Mouse (Mus musculus) forebrain, postnatal 0 days (tissue): ENCODE results near the gene Mogs. TPM values are rescaled to one million over a fixed set of nuclear protein-coding genes. Genes with fewer than 3 reads are reported as not detected.

Experiments used
- ATAC-seq: fragments of 200-750 bp; cut with Nextera tagmentation; 2 replicates; pipeline ENCODE4 v1.8.0; 2017; ENCODE audit warnings: mild to moderate bottlenecking, moderate library complexity
- DNase-seq: peaks from one replicate; pipeline ENCODE4 v3.0.0-alpha.2; 2015
- H3K27ac ChIP-seq: fragments of 300-500 bp; sonication (generic); 2 replicates; pipeline ENCODE4 v1.5.1; 2014; ENCODE audit warnings: low read depth, mild to moderate bottlenecking, antibody characterized with exemption, low read length, moderate library complexity, mixed read lengths
- H3K27me3 ChIP-seq: fragments of 300-500 bp; sonication (generic); 2 replicates; pipeline ENCODE4 v1.6.1; 2014; ENCODE audit warnings: mild to moderate bottlenecking, low read length, mixed read lengths; ENCODE audit not compliant: insufficient read depth
- H3K36me3 ChIP-seq: fragments of 300-500 bp; sonication (generic); 2 replicates; pipeline ENCODE4 v1.6.1; 2014; ENCODE audit warnings: mild to moderate bottlenecking, moderate library complexity; ENCODE audit not compliant: insufficient read depth
- H3K4me1 ChIP-seq: fragments of 300-500 bp; sonication (generic); 2 replicates; pipeline ENCODE4 v1.6.1; 2014; ENCODE audit warnings: antibody characterized with exemption; ENCODE audit not compliant: insufficient read depth
- H3K4me2 ChIP-seq: fragments of 300-500 bp; sonication (generic); 2 replicates; pipeline ENCODE4 v1.6.1; 2014; ENCODE audit warnings: low read depth, mild to moderate bottlenecking, moderate library complexity
- H3K4me3 ChIP-seq: fragments of 300-500 bp; sonication (generic); 2 replicates; pipeline ENCODE4 v1.5.1; 2014; ENCODE audit warnings: low read depth, low read length, mixed read lengths
- H3K9ac ChIP-seq: fragments of 300-500 bp; sonication (generic); 2 replicates; pipeline ENCODE4 v1.6.1; 2014; ENCODE audit warnings: mild to moderate bottlenecking
- H3K9me3 ChIP-seq: fragments of 300-500 bp; sonication (generic); 2 replicates; pipeline ENCODE4 v1.6.1; 2016; ENCODE audit warnings: low read length
- CTCF ChIP-seq: sonication (generic); IDR thresholded peaks from 2 replicates; pipeline ENCODE4 v1.5.1; 2016; ENCODE audit warnings: antibody characterized with exemption, control low read depth, low read depth
- WGBS: fragments of 180-500 bp; shearing (Covaris S2); extraction: QIAGEN DNeasy Blood & Tissue Kit; methylation state at CpG from one replicate; pipeline ENCODE4 v1.1.7; 2014; 5-methylcytosine and 5-hydroxymethylcytosine counted together
- polyA plus RNA-seq: library from polyadenylated mRNA; unstranded; fragments of >200 nt; fragmentation: Nextera tagmentation; extraction: Ambion mirVana; gene quantifications from 2 replicates; pipeline ENCODE4 v1.2.1, GENCODE M21; 2015
- total RNA-seq: library from RNA; depleted of rRNA; stranded (reverse); fragments of >200 nt; gene quantifications from 2 replicates; pipeline ENCODE4 v1.2.3, GENCODE M21; 2014

Gene Mogs
- total and polyA plus RNA-seq, 2 experiments from 2014 or later, result 17.4 to 43.5 TPM

DNA sequence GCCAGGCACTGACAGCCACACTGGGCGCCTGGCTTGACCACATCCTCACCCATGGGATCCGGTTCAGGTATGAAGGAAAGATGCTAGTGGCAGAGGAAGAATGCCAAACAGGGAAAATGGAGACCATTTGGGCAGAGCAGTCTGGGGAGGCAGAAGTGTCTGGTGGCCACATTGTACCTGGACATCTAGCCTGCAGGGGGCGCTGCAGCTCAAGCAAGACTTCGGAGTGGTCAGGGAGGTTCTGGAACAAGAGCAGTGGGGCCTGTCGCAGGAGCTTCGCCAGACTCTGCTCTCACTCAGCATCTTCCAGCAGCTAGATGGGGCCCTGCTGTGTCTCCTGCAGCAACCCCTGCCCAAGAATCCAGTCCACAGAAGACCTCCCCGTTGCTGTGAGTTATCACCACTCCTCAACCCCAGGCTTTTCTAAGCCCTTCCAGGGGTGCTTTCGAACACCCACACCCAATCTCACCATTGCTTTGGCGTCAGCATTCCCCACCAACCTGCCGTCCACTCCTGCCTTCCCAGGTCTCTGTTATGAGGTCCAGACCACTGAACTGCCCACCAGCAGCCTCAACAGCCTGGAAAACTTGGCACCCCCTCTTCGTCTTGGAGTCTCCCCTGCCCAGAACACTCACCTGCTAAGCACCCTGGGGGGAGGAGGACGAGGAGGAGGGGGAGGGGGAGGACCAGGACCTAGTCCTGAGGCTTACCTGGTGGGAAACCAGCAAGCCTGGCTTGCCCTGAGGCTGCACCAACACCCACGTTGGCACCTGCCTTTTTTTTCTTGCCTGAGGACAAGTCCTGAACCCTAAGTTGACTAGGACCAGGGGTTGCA lies 7.5 kb upstream of the Mogs start:
- no peaks in the 10 kb centered on the region for H3K9me3 ChIP-seq
- ATAC-seq (no peak), DNase-seq (peak; percentile 54)
- H3K4me3 ChIP-seq, result peak overlapping the region; percentile 80; the same call in 1 of the 2 replicates
- H3K27me3 ChIP-seq, result no peaks in the 10 kb centered on the region
- H3K4me2 ChIP-seq, result peak overlapping the region; percentile 90
- TF ChIP-seq CTCF, result peak; percentile 75
- 36% methylated on average over 13 of the region's 13 CpGs for WGBS
- H3K4me1 ChIP-seq, result peaks cover 12% of the 10 kb centered on the region; the same call in 1 of the 2 replicates
- H3K36me3 ChIP-seq, result no peaks in the 10 kb centered on the region; the same call in 1 of the 2 replicates
- peak overlapping the region; percentile 88; the same call in 1 of the 2 replicates for H3K27ac ChIP-seq
- H3K9ac ChIP-seq, result peak overlapping the region; percentile 89; the same call in 1 of the 2 replicates

DNA sequence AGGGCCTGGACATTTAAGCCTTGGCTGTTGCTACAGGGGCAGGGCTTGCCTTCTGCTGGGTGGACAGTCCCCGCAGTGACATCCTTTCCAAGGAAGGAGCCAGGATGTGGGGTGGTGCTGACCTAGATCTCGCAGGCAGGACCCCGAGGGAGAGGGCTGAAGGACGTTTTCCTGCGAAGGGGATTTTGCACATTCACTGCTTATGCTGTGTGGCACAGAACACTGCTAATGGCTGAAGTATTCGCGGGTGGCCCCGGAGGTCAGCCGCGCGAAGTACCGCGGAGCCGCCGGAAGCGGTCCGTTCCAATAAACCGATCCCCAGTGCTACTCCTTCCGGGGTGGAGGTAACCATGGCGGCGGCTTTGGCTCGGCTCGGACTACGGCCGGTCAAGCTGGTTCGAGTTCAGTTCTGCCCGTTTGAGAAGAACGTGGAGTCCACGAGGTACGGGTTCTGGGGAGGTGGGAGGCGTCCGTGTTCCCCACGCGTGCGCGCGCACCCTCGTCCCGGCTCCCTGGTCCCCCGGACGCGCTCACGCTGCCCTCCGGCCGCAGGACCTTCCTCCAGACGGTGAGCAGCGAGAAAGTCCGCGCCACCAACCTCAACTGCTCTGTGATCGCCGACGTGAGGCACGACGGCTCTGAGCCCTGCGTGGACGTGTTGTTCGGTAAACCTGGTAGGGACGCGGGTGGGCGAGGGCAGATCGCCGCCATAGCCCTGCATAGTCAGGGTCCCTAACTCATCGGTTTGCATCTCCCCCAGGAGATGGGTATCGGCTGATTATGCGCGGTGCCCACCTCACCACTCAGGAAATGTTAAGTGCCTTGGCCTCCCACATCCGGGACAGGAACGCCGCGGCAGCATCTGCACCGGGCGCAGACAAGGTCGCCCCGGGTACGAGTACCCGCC lies 6.3 kb upstream of the Mogs start, which contains the start of gene Mrpl53:
TSS of gene Mrpl53 (plus strand) at position 279 of the 907 bp plus-strand sequence.
- no peak for TF ChIP-seq CTCF
- no peaks in the 10 kb centered on the region for H3K9me3 ChIP-seq
- H3K9ac ChIP-seq, result peak within 1 kb of the TSS; percentile 89
- peak; percentile 85 for ATAC-seq
- H3K4me3 ChIP-seq, result peak within 1 kb of the TSS; percentile 80
- under 1% methylated on average over 76 of the region's 76 CpGs for WGBS
- H3K4me2 ChIP-seq, result peak within 1 kb of the TSS; percentile 90
- peak within 1 kb of the TSS; percentile 88 for H3K27ac ChIP-seq
- no peaks in the 10 kb centered on the region for H3K27me3 ChIP-seq
- peaks cover 9% of the 10 kb centered on the region; the same call in 1 of the 2 replicates for H3K4me1 ChIP-seq
- peak; percentile 83 for DNase-seq
- no peaks in the 10 kb centered on the region; the same call in 1 of the 2 replicates for H3K36me3 ChIP-seq

DNA sequence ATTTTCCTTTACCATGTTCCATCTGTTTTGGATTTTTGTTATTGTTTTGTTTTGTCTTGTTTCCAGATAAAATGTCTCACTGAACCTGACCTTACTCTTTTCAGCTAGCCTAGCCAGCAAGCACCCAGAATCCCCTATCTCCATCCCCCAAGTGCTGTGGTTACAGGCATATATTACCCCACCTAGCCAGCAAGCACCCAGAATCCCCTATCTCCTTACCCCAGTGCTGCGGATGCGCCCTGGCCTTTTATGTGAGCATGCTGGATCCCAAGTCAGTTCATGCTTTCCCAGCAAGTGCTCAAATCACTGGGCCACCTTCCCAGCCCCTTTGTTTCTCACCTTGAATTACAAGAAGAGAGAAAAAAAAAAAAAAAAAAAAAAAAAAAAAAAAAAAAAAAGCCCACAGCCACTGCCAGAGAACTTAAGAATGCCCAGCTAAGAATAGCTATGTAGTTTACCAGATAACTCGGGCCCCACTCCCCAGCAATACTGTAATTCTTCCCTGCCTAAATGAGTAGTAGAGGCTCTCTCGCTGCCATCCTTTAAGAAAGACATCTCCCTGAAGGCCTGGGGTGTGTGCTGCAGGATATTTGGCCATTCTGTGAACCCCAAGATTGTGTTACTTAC lies 3.7 kb upstream of the Mogs start:
- H3K9ac ChIP-seq, result no peak overlapping the region
- peaks cover 9% of the 10 kb centered on the region; the same call in 1 of the 2 replicates for H3K4me1 ChIP-seq
- TF ChIP-seq CTCF, result no peak
- no peak overlapping the region for H3K27ac ChIP-seq
- H3K4me2 ChIP-seq, result no peak overlapping the region
- no peak for DNase-seq
- no peak for ATAC-seq
- H3K9me3 ChIP-seq, result no peaks in the 10 kb centered on the region
- H3K36me3 ChIP-seq, result no peaks in the 10 kb centered on the region; the same call in 1 of the 2 replicates
- H3K27me3 ChIP-seq, result no peaks in the 10 kb centered on the region
- WGBS, result 91% methylated on average over 4 of the region's 4 CpGs
- no peak overlapping the region for H3K4me3 ChIP-seq

DNA sequence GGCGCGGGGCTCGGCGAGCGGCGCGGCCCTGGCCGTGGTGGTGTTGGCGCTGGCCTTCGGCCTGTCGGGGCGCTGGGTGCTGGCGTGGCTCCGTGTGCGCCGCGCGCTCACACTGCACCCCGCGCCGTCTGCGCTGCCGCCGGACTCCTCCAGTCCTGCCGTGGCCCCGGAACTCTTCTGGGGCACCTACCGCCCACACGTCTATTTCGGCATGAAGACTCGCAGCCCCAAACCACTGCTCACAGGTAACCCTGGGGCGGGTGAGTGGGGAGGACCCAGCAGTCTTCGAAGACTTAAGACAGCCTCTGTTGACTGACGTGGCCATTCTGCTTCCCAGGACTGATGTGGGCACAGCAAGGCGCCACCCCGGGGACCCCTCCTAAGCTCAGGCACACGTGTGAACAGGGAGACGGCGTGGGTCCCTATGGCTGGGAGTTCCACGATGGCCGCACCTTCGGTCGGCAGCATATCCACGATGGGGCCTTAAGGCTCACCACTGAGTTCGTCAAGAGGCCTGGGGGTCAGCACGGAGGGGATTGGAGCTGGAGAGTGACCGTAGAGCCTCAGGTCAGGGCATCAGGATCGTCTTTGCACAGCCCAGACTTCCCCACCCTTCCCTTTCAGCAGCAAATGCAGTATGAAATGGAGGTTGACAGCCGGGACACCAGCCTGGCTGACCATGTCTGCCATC lies 531 bp downstream of the Mogs start:
- Histone ChIP-seq H3K27me3 (no peaks in the 10 kb centered on the region), H3K4me2 (peak overlapping the region; percentile 92), H3K36me3 (peaks cover 25% of the 10 kb centered on the region), H3K4me3 (peak overlapping the region; percentile 68), H3K9me3 (no peaks in the 10 kb centered on the region), H3K27ac (peak overlapping the region; percentile 74), H3K9ac (peak overlapping the region; percentile 76), H3K4me1 (peaks cover 7% of the 10 kb centered on the region; the same call in 1 of the 2 replicates)
- no peak for TF ChIP-seq CTCF
- under 1% methylated on average over 47 of the region's 48 CpGs for WGBS
- DNase-seq (no peak), ATAC-seq (peak; percentile 62)

DNA sequence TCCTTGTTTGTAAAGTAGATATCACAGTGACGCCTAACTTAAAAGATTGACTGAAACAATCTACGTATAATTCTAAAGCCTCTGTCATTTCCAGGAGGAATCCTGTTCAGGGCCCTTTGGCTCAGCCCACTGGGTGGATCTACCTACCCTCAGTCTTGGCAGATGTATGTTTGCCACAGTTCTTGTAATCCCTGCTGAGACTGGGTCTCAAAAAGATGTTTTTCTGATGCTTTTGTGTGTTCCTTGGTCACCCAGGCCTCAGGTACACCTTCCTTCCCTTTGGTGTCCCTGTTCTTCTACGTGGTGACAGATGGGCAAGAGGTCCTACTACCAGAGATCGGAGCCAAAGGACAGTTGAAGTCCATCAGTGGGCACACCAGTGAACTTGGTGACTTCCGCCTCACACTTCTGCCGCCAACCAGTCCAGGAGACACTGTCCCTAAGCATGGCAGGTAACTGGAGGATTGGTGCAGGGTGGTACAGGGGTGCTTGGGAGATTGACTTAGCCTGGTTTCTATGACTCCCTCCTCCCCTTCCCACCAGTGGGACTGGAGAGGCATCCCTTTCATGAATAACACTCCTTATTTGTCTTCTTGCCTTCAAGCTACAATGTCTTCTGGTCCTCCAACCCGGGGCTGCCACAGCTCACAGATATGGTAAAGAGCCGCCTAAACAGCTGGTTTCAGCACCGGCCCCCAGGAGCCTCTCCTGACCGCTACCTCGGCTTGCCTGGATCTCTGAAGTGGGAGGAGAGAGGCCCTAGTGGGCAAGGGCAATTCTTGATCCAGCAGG lies 1.3 kb downstream of the Mogs start:
- H3K9ac ChIP-seq, result peak overlapping the region; percentile 76
- no peaks in the 10 kb centered on the region for H3K27me3 ChIP-seq
- no peak for TF ChIP-seq CTCF
- DNase-seq (no peak), ATAC-seq (no peak)
- H3K36me3 ChIP-seq, result peaks cover 25% of the 10 kb centered on the region
- H3K9me3 ChIP-seq, result no peaks in the 10 kb centered on the region
- H3K4me1 ChIP-seq, result peaks cover 7% of the 10 kb centered on the region; the same call in 1 of the 2 replicates
- 76% methylated on average over 11 of the region's 11 CpGs for WGBS
- peak overlapping the region; percentile 68 for H3K4me3 ChIP-seq
- no peak overlapping the region for H3K27ac ChIP-seq
- H3K4me2 ChIP-seq, result peak overlapping the region; percentile 92
